Mouse (Mus musculus) cerebellum, adult 2 months (tissue): ENCODE results near the gene Insm1. TPM values are rescaled to one million over a fixed set of nuclear protein-coding genes. Genes with fewer than 3 reads are reported as not detected.

Experiments
- DNase-seq, 2 experiments: peaks; one replicate each; pipeline ENCODE4 v3.0.0; 2021
- H3K27ac ChIP-seq: fragments of 200-500 bp; 2 replicates; pipeline ENCODE4 v1.5.1; 2012; ENCODE audit warnings: low read length, control low read depth, inconsistent platforms; ENCODE audit not compliant: insufficient read depth
- H3K27me3 ChIP-seq: fragments of 200-500 bp; 2 replicates; pipeline ENCODE4 v1.6.1; 2012; ENCODE audit warnings: inconsistent platforms, mild to moderate bottlenecking, low read length, moderate library complexity; ENCODE audit not compliant: control insufficient read depth, insufficient read depth
- H3K4me1 ChIP-seq: fragments of 200-500 bp; 2 replicates; pipeline ENCODE4 v1.6.1; 2011; ENCODE audit warnings: low read length; ENCODE audit not compliant: control insufficient read depth, insufficient read depth
- H3K4me3 ChIP-seq: fragments of 200-500 bp; replicated peaks from 2 replicates; pipeline ENCODE3; 2011; ENCODE audit warnings: mild to moderate bottlenecking, low read depth, low read length, control low read depth; ENCODE audit not compliant: insufficient read depth
- CTCF ChIP-seq: fragments of 200-500 bp; IDR thresholded peaks from 2 replicates; pipeline ENCODE4 v1.5.1; 2011; ENCODE audit warnings: low read depth, mild to moderate bottlenecking, control low read depth, low read length, moderate library complexity, borderline replicate concordance; ENCODE audit not compliant: insufficient read depth
- POLR2A ChIP-seq: fragments of 200-500 bp; IDR thresholded peaks from 2 replicates; pipeline ENCODE4 v1.6.1; 2011; ENCODE audit warnings: low read length, control low read depth, borderline replicate concordance; ENCODE audit not compliant: insufficient read depth
- WGBS: fragments of 180-500 bp; shearing (Covaris S2); methylation state at CpG from one replicate; pipeline ENCODE4 v1.1.7; 2018; 5-methylcytosine and 5-hydroxymethylcytosine counted together
- polyA plus RNA-seq: library from polyadenylated mRNA; depleted of rRNA; stranded (reverse); fragments of >200 nt; gene quantifications from 2 replicates; pipeline ENCODE4 v1.2.3, GENCODE M21; 2012

The Insm1 gene
- polyA plus RNA-seq, 1 experiment: 0.74 TPM

- H3K4me1 ChIP-seq: no peaks in the 10 kb centered on the region
- WGBS: 39% methylated on average over 6 of the region's 6 CpGs
- H3K27me3 ChIP-seq: no peaks in the 10 kb centered on the region
- H3K27ac ChIP-seq: no peak overlapping the region
- peak in 1 of 2 experiments; percentile 17 for DNase-seq
- TF ChIP-seq CTCF: no peak
- no peak for TF ChIP-seq POLR2A
- H3K4me3 ChIP-seq: no peak overlapping the region
Measured at GRCm38 (mm10) chr2:146250236-146250904, 28.6 kb downstream of the Insm1 start.

- 89% methylated on average over 1 of the region's 1 CpGs for WGBS
- no peak overlapping the region for H3K4me3 ChIP-seq
- H3K4me1 ChIP-seq: peaks cover 7% of the 10 kb centered on the region; the same call in 1 of the 2 replicates
- H3K27ac ChIP-seq: no peak overlapping the region
- TF ChIP-seq POLR2A (no peak), CTCF (no peak)
- DNase-seq: no peak
- H3K27me3 ChIP-seq: no peaks in the 10 kb centered on the region
Measured at GRCm38 (mm10) chr2:146254387-146254786, 32.7 kb downstream of the Insm1 start.

GRCm38 (mm10) chr2:146255636-146256035, 33.9 kb downstream of the Insm1 start:
- no peaks in the 10 kb centered on the region for H3K27me3 ChIP-seq
- peaks cover 7% of the 10 kb centered on the region; the same call in 1 of the 2 replicates for H3K4me1 ChIP-seq
- no peak for DNase-seq
- TF ChIP-seq CTCF (no peak), POLR2A (no peak)
- no peak overlapping the region for H3K27ac ChIP-seq
- H3K4me3 ChIP-seq: no peak overlapping the region

- Histone ChIP-seq H3K4me1 (peaks cover 7% of the 10 kb centered on the region; the same call in 1 of the 2 replicates), H3K4me3 (no peak overlapping the region), H3K27me3 (no peaks in the 10 kb centered on the region), H3K27ac (no peak overlapping the region)
- TF ChIP-seq CTCF (peak; percentile 12; the same call in 1 of the 2 replicates), POLR2A (no peak)
- 66% methylated on average over 3 of the region's 3 CpGs for WGBS
- DNase-seq: peak in 1 of 2 experiments; percentile 24
Measured at GRCm38 (mm10) chr2:146256321-146256875, 34.7 kb downstream of the Insm1 start.

- WGBS: 48% methylated on average over 3 of the region's 3 CpGs
- H3K27ac ChIP-seq: no peak overlapping the region
- H3K4me3 ChIP-seq: no peak overlapping the region
- TF ChIP-seq POLR2A: no peak
- TF ChIP-seq CTCF: no peak
- H3K27me3 ChIP-seq: no peaks in the 10 kb centered on the region
- no peak for DNase-seq
- H3K4me1 ChIP-seq: peaks cover 7% of the 10 kb centered on the region; the same call in 1 of the 2 replicates
Measured at GRCm38 (mm10) chr2:146257037-146257436, 35.3 kb downstream of the Insm1 start.

- TF ChIP-seq POLR2A (no peak), CTCF (no peak)
- H3K4me3 ChIP-seq: no peak overlapping the region
- H3K4me1 ChIP-seq: peaks cover 7% of the 10 kb centered on the region; the same call in 1 of the 2 replicates
- 87% methylated on average over 3 of the region's 3 CpGs for WGBS
- no peak overlapping the region for H3K27ac ChIP-seq
- DNase-seq: no peak
- H3K27me3 ChIP-seq: no peaks in the 10 kb centered on the region
Measured at GRCm38 (mm10) chr2:146257609-146258008, 35.9 kb downstream of the Insm1 start.

- Histone ChIP-seq H3K4me1 (peaks cover 7% of the 10 kb centered on the region; the same call in 1 of the 2 replicates), H3K27me3 (no peaks in the 10 kb centered on the region), H3K4me3 (no peak overlapping the region), H3K27ac (no peak overlapping the region)
- 64% methylated on average over 10 of the region's 10 CpGs for WGBS
- DNase-seq: peak in 1 of 2 experiments; percentile 29
- TF ChIP-seq CTCF (no peak), POLR2A (no peak)
Measured at GRCm38 (mm10) chr2:146258736-146259469, 37.2 kb downstream of the Insm1 start.
